Mouse (Mus musculus): ENCODE data around the gene Pid1. TPM values are rescaled to one million over a fixed set of nuclear protein-coding genes. Genes with fewer than 3 reads are reported as not detected.

The Pid1 gene
- total and polyA plus RNA-seq, 3 experiments = not detected

DNA sequence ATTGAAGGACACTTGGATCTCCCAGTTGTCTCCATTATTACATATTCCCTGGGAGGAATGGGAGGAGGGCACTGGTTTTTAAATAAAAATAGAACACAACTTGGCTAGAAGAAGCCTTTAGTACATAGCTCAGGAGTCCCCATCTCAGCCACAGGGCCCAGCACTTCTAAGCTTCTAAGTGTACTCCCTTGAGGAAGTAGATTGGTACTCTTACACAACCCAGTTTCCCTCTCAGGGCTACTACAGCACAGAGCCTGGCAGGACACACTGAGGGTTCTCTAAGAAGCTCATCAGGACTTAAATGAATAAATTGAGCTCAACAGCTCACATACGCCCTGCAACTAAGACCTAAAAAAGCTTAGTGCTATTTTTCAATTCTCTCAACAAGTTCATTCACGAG is 165.1 kb downstream of the Pid1 start:
- H3K79me2 ChIP-seq (replicated peaks; ENCODE audit: control insufficient read depth, extremely low read depth, insufficient read depth, poor library complexity, severe bottlenecking) = no peaks in the 10 kb centered on the region
- H3K36me3 ChIP-seq (replicated peaks in 1 of 2; ENCODE audit: control insufficient read depth in 1 of 2, insufficient read depth in 1 of 2, low read length in 1 of 2) = no peaks in the 10 kb centered on the region
- no peak for DNase-seq (ENCODE audit: extremely low read depth)
- TF ChIP-seq MAFK (IDR thresholded peaks at IDR 0.05; ENCODE audit: insufficient replicate concordance, low read length) = no peak
- TF ChIP-seq BHLHE40 (IDR thresholded peaks at IDR 0.05; ENCODE audit: low read depth, low read length) = no peak
- no peak for TF ChIP-seq CHD1 (IDR thresholded peaks at IDR 0.05; ENCODE audit: low read depth, low read length)
- H3K9me3 ChIP-seq (replicated peaks; ENCODE audit: low read length) = no peaks in the 10 kb centered on the region
- dilution Hi-C loops (cut with MboI; ENCODE audit: extremely low pct_ligation_motif_present, extremely low pct_unique_long_range_greater_than_20kb, low sequenced_read_pairs) (no loop called here), in situ Hi-C loops (cut with MboI; ENCODE audit: low pct_ligation_motif_present, low pct_unique_long_range_greater_than_20kb, low sequenced_read_pairs) (no loop called here)
- H3K4me1 ChIP-seq (ENCODE audit: control insufficient read depth in 1 of 2, insufficient read depth in 2 of 2) = no peaks in the 10 kb centered on the region
- H3K27me3 ChIP-seq (replicated peaks) = no peaks in the 10 kb centered on the region
- no peak overlapping the region for H3K4me3 ChIP-seq (replicated peaks in 1 of 3; ENCODE audit: low read depth in 2 of 3, low read length in 2 of 3, poor library complexity in 1 of 3)
- no peak overlapping the region for H3K9ac ChIP-seq (ENCODE audit: insufficient read depth, low read depth)
- H3K4me2 ChIP-seq (ENCODE audit: insufficient read depth, low read depth, poor library complexity, severe bottlenecking) = no peak overlapping the region
- H3K27ac ChIP-seq (ENCODE audit: insufficient read depth, low read depth) = no peak overlapping the region

DNA sequence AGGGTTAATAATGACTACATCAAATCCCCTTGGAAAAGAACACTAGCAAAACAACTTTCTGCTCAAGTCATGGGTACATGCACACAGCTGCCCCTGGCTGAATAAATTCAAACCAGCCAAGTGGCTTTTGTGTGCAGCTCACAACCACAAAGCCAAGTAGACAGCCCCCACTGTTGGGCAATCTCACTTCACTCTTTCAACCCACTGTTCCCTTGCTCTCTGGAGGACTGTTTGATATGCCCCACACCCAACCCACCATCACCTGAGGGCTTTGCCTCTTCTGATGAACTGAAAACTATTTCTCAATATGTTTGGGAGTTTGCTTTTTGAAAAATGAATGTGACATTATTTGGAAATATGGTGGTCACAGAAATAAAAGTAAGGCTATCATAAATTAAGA is 171.8 kb downstream of the Pid1 start:
- in situ Hi-C loops (cut with MboI; ENCODE audit: low pct_ligation_motif_present, low pct_unique_long_range_greater_than_20kb, low sequenced_read_pairs) = no loop called here
- Histone ChIP-seq H3K27ac (ENCODE audit: insufficient read depth, low read depth) (no peak overlapping the region), H3K4me2 (ENCODE audit: insufficient read depth, low read depth, poor library complexity, severe bottlenecking) (no peak overlapping the region), H3K9ac (ENCODE audit: insufficient read depth, low read depth) (no peak overlapping the region), H3K9me3 (replicated peaks; ENCODE audit: low read length) (no peaks in the 10 kb centered on the region), H3K4me3 (replicated peaks in 1 of 3; ENCODE audit: low read depth in 2 of 3, low read length in 2 of 3, poor library complexity in 1 of 3) (no peak overlapping the region), H3K27me3 (replicated peaks) (no peaks in the 10 kb centered on the region), H3K4me1 (ENCODE audit: control insufficient read depth in 1 of 2, insufficient read depth in 2 of 2) (no peaks in the 10 kb centered on the region), H3K79me2 (replicated peaks; ENCODE audit: control insufficient read depth, extremely low read depth, insufficient read depth, poor library complexity, severe bottlenecking) (no peaks in the 10 kb centered on the region), H3K36me3 (replicated peaks in 1 of 2; ENCODE audit: control insufficient read depth in 1 of 2, insufficient read depth in 1 of 2, low read length in 1 of 2) (no peaks in the 10 kb centered on the region)
- dilution Hi-C loops (cut with MboI; ENCODE audit: extremely low pct_ligation_motif_present, extremely low pct_unique_long_range_greater_than_20kb, low sequenced_read_pairs) = no loop called here
- no peak for TF ChIP-seq ETS1 (conservative IDR thresholded peaks at IDR 0.05; ENCODE audit: low read depth, low read length)
- no peak for TF ChIP-seq POLR2A (IDR thresholded peaks at IDR 0.05; ENCODE audit: low read depth, low read length)
- TF ChIP-seq USF1 (IDR thresholded peaks at IDR 0.05; ENCODE audit: low read depth, low read length) = no peak
- no peak for TF ChIP-seq ZKSCAN1 (IDR thresholded peaks at IDR 0.05; ENCODE audit: borderline replicate concordance, low read depth, low read length)
- TF ChIP-seq ELF1 (IDR thresholded peaks at IDR 0.05; ENCODE audit: low read depth, low read length) = no peak
- TF ChIP-seq ZNF384 (IDR thresholded peaks at IDR 0.05; ENCODE audit: low read depth, low read length) = no peak
- TF ChIP-seq JUND (conservative IDR thresholded peaks at IDR 0.05; ENCODE audit: low read depth, low read length) = no peak
- no peak for TF ChIP-seq MAFK (IDR thresholded peaks at IDR 0.05; ENCODE audit: insufficient replicate concordance, low read length)
- no peak for TF ChIP-seq MYC (IDR thresholded peaks at IDR 0.05; ENCODE audit: low read depth, low read length)
- no peak for DNase-seq (ENCODE audit: extremely low read depth)

DNA sequence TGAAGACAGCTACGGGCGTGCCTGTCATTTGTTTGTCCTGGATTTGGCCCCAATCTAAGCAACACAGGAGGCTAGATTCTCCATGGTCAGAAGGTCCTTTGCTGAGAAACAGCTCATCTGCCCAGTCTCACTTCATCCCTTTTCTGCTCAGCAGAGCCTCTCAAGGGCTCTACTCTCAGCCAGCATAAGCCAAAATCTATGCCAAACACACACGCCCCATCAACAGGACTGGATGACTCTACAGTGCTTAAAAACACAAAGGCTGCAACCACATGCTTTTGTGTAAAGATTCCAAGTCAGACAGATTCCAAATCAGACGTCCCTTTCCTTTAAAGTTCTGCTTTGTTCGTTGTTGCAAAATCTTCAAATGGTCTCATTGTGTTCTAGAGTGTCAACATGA is 174.5 kb downstream of the Pid1 start:
- dilution Hi-C loops (cut with MboI; ENCODE audit: extremely low pct_ligation_motif_present, extremely low pct_unique_long_range_greater_than_20kb, low sequenced_read_pairs) = no loop called here
- Histone ChIP-seq H3K27me3 (replicated peaks) (no peaks in the 10 kb centered on the region), H3K36me3 (replicated peaks in 1 of 2; ENCODE audit: control insufficient read depth in 1 of 2, insufficient read depth in 1 of 2, low read length in 1 of 2) (no peaks in the 10 kb centered on the region), H3K9me3 (replicated peaks; ENCODE audit: low read length) (no peaks in the 10 kb centered on the region), H3K27ac (ENCODE audit: insufficient read depth, low read depth) (no peak overlapping the region), H3K9ac (ENCODE audit: insufficient read depth, low read depth) (no peak overlapping the region), H3K4me2 (ENCODE audit: insufficient read depth, low read depth, poor library complexity, severe bottlenecking) (no peak overlapping the region), H3K4me3 (replicated peaks in 1 of 3; ENCODE audit: low read depth in 2 of 3, low read length in 2 of 3, poor library complexity in 1 of 3) (no peak overlapping the region), H3K79me2 (replicated peaks; ENCODE audit: control insufficient read depth, extremely low read depth, insufficient read depth, poor library complexity, severe bottlenecking) (no peaks in the 10 kb centered on the region), H3K4me1 (ENCODE audit: control insufficient read depth in 1 of 2, insufficient read depth in 2 of 2) (no peaks in the 10 kb centered on the region)
- DNase-seq (ENCODE audit: extremely low read depth) = no peak
- no peak for TF ChIP-seq ZKSCAN1 (IDR thresholded peaks at IDR 0.05; ENCODE audit: borderline replicate concordance, low read depth, low read length)
- TF ChIP-seq HCFC1 (IDR thresholded peaks at IDR 0.05; ENCODE audit: low read depth, low read length) = no peak
- TF ChIP-seq USF1 (IDR thresholded peaks at IDR 0.05; ENCODE audit: low read depth, low read length) = no peak
- no peak for TF ChIP-seq JUN (IDR thresholded peaks at IDR 0.05; ENCODE audit: insufficient read depth, low read depth, low read length)
- no peak for TF ChIP-seq TBP (conservative IDR thresholded peaks at IDR 0.05; ENCODE audit: low read depth, low read length)
- no peak for TF ChIP-seq KAT2A (IDR thresholded peaks at IDR 0.05; ENCODE audit: insufficient replicate concordance, low read length)
- TF ChIP-seq POLR2A (IDR thresholded peaks at IDR 0.05; ENCODE audit: low read depth, low read length) = no peak
- no peak for TF ChIP-seq EP300 (IDR thresholded peaks at IDR 0.05; ENCODE audit: low read length)
- TF ChIP-seq MAZ (IDR thresholded peaks at IDR 0.05; ENCODE audit: low read depth, low read length) = no peak
- no peak for TF ChIP-seq ZMIZ1 (IDR thresholded peaks at IDR 0.05; ENCODE audit: low read depth, low read length)
- no peak for TF ChIP-seq GABPA (IDR thresholded peaks at IDR 0.05; ENCODE audit: insufficient replicate concordance, low read depth, low read length)
- no peak for TF ChIP-seq MYC (IDR thresholded peaks at IDR 0.05; ENCODE audit: low read depth, low read length)
- no peak for TF ChIP-seq USF2 (conservative IDR thresholded peaks at IDR 0.05; ENCODE audit: low read depth, low read length)
- no peak for TF ChIP-seq SMC3 (IDR thresholded peaks at IDR 0.05; ENCODE audit: low read depth, low read length)
- no peak for TF ChIP-seq RCOR1 (conservative IDR thresholded peaks at IDR 0.05; ENCODE audit: low read depth, low read length)
- in situ Hi-C loops (cut with MboI; ENCODE audit: low pct_ligation_motif_present, low pct_unique_long_range_greater_than_20kb, low sequenced_read_pairs) = no loop called here

Data from CH12.LX (cell line).